Mouse (Mus musculus) G1E (cell line): Measurements from ENCODE around the gene Hsd17b1. TPM values are rescaled to one million over a fixed set of nuclear protein-coding genes. Genes with fewer than 3 reads are reported as not detected.

ENCODE experiments used
- ATAC-seq: 2 replicates; pipeline ENCODE4 v1.8.0; 2016; ENCODE audit warnings: mild to moderate bottlenecking; ENCODE audit not compliant: insufficient number of reproducible peaks, poor library complexity, low FRiP score, severe bottlenecking; ENCODE audit errors: extremely low read depth
- DNase-seq: peaks from one replicate; pipeline ENCODE4 v3.0.0; 2012; ENCODE audit warnings: low spot score
- H3K27me3 ChIP-seq: 2 replicates; pipeline ENCODE4 v1.6.1; 2012; ENCODE audit warnings: mild to moderate bottlenecking, low read length, inconsistent platforms; ENCODE audit not compliant: insufficient read depth
- H3K36me3 ChIP-seq: replicated peaks from 2 replicates; pipeline ENCODE3; 2012; ENCODE audit warnings: mild to moderate bottlenecking, inconsistent platforms
- H3K4me1 ChIP-seq: 2 replicates; pipeline ENCODE4 v1.6.1; 2012; ENCODE audit warnings: low read depth, low read length, inconsistent platforms, mixed read lengths; ENCODE audit not compliant: insufficient read depth
- H3K4me3 ChIP-seq: 2 replicates; pipeline ENCODE4 v1.5.1; 2012; ENCODE audit warnings: low read depth, mild to moderate bottlenecking, inconsistent platforms, low read length, moderate library complexity, mixed read lengths
- H3K9me3 ChIP-seq: replicated peaks from 2 replicates; pipeline ENCODE4 v1.6.1; 2012; ENCODE audit warnings: inconsistent platforms
- CTCF ChIP-seq: IDR thresholded peaks from 2 replicates; pipeline ENCODE4 v1.5.1; 2012; ENCODE audit warnings: low read depth, low read length, inconsistent platforms, mixed read lengths
- GATA1 ChIP-seq: IDR thresholded peaks from 2 replicates; pipeline ENCODE4 v1.6.1; 2012; ENCODE audit warnings: borderline replicate concordance, low read length, inconsistent platforms, mixed read lengths
- GATA2 ChIP-seq: IDR thresholded peaks from 2 replicates; pipeline ENCODE4 v1.6.1; 2012; ENCODE audit warnings: low read depth, low read length, inconsistent platforms, borderline replicate concordance
- POLR2AphosphoS5 ChIP-seq: IDR thresholded peaks from 2 replicates; pipeline ENCODE4 v1.6.1; 2012; ENCODE audit warnings: low read depth, low read length, inconsistent platforms; ENCODE audit not compliant: insufficient replicate concordance
- TAL1 ChIP-seq: conservative IDR thresholded peaks from 2 replicates; pipeline ENCODE4 v1.6.1; 2012; ENCODE audit warnings: low read depth, low read length, inconsistent platforms, mixed read lengths
- polyA plus RNA-seq: library from polyadenylated mRNA; stranded (reverse); fragments of >175 nt; gene quantifications from 2 replicates; pipeline ENCODE4 v1.2.3, GENCODE M21; 2012
- total RNA-seq, 2 experiments: library from RNA; stranded (forward) in 1 of 2; stranded (reverse) in 1 of 2; fragments of 200-1000 nt in 1 of 2; fragments of >200 nt in 1 of 2; fragmentation: Nextera tagmentation in 1 of 2; gene quantifications; 2 replicates each; pipeline ENCODE4 v1.2.3; 2014 to 2017

The Hsd17b1 gene
- total and polyA plus RNA-seq, 3 experiments, result 0.20 to 0.44 TPM; not detected in 1

DNA sequence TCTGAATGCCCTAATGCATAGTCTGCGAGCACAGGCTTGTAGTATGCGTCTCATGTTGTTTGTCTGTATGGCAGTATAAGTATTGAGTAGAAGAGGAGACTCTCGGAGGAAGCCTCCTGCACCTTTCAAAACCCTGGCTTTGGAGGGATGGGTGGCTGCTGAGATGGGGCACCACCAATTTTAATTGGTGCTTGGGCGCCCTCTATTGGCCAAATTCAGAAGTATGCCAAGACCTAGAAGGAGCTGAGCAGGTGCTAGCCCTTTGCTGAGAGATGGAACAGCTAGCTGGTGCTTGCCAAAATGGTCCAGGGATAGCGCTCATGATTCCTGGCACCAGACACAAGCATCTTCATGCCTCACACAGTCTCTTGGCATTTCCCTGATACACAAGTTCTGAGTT lies 20.4 kb upstream of the Hsd17b1 start:
- no peak for ATAC-seq
- Histone ChIP-seq H3K36me3 (peaks cover 97% of the 10 kb centered on the region), H3K9me3 (no peaks in the 10 kb centered on the region; the same call in 1 of the 2 replicates), H3K4me1 (peaks cover 47% of the 10 kb centered on the region), H3K27me3 (no peaks in the 10 kb centered on the region), H3K4me3 (no peak overlapping the region)
- TF ChIP-seq POLR2AphosphoS5 (no peak), CTCF (peak; percentile 39; the same call in 1 of the 2 replicates), GATA1 (no peak)
- DNase-seq, result peak; percentile 67

DNA sequence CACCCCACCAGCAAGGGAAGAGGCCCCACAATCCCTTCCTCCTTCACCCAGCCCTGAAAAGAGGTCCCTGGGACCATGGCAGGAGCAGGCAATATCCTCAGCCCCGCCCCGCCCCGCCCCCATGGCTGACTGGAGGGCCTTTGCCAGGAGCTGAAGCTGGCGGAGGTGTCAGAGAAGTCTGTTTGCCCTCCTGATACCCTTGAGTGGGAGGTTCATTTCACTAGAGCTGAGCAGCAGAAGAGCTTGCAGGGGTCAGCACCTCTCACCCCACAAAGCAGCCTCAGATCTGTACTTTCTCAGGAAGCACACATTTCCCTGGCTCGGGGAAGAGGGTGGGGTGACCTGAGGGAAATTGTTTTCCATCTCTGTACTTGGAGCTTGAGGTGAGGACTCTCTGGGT lies 19.5 kb upstream of the Hsd17b1 start:
- Histone ChIP-seq H3K27me3 (no peaks in the 10 kb centered on the region), H3K9me3 (no peaks in the 10 kb centered on the region; the same call in 1 of the 2 replicates), H3K36me3 (peaks cover 97% of the 10 kb centered on the region), H3K4me3 (no peak overlapping the region), H3K4me1 (peaks cover 51% of the 10 kb centered on the region)
- ATAC-seq, result no peak
- TF ChIP-seq POLR2AphosphoS5 (no peak), GATA2 (no peak)
- no peak for DNase-seq

DNA sequence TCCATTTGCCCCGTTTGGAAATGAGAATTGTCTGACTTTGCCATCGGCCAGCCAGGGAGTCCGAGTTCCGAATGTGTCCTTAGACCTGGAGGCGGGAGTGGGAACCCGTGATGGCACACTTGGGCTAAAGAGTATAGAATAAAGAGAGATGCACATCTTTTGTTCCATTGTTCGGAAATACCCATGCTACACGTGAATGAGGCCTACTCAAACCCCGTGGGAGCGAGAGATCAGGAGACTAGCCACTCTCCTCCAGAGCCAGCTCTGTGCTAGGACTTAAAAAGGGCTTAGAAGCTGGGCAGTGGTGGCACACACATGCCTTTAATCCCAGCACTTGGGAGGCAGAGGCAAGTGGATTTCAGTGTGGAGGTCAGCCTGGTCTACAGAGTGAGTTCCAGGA lies 18.7 kb upstream of the Hsd17b1 start:
- DNase-seq (no peak), ATAC-seq (no peak)
- Histone ChIP-seq H3K4me1 (peaks cover 58% of the 10 kb centered on the region), H3K27me3 (no peaks in the 10 kb centered on the region), H3K36me3 (peaks cover 90% of the 10 kb centered on the region), H3K9me3 (no peaks in the 10 kb centered on the region), H3K4me3 (no peak overlapping the region)
- no peak for TF ChIP-seq TAL1
- TF ChIP-seq GATA2, result no peak
- no peak for TF ChIP-seq CTCF
- no peak for TF ChIP-seq POLR2AphosphoS5
- no peak for TF ChIP-seq GATA1

DNA sequence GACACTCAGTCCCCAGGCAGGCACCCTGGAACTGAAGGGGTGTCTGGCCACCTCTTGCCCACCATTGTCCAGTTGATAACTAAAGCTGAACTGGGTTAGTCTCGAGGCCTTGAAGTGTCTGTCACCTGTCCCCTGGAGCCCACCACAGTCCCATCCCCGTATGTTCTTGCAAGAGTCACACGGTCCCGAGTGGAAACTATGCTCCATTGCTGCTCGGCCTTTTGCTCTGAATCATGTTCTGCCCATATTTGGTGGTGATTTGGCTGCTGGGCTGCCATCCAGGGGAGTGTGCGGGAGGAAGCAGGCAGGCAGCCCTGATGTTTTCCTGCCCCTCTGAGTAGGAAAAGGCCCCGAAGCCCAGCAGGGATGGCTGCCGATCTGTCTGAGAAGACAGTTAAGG lies 18.1 kb upstream of the Hsd17b1 start:
- DNase-seq (no peak), ATAC-seq (no peak)
- H3K36me3 ChIP-seq, result peaks cover 85% of the 10 kb centered on the region
- H3K4me1 ChIP-seq, result peaks cover 59% of the 10 kb centered on the region
- H3K9me3 ChIP-seq, result no peaks in the 10 kb centered on the region
- TF ChIP-seq GATA2 (no peak), CTCF (no peak), POLR2AphosphoS5 (no peak), GATA1 (no peak), TAL1 (no peak)
- H3K27me3 ChIP-seq, result no peaks in the 10 kb centered on the region
- H3K4me3 ChIP-seq, result no peak overlapping the region

DNA sequence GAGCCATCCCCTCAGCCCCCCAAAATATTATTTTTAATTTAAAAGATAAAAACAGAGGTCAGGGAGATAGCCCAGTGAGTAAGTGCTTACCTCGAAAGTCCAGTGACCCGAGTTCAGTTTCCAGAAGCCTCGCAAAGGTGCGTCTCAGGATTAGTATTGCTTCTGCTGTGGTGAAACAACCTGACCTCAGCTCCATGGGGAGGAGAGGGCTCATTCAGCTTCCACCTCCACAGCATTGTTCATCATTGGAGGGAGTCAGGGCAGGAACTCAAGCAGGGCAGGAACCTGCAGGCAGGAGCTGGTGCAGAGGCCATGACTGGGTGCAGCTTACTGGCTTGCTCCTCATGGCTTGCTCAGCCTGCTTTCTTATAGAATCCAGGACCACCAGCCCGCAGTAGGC lies 17.2 kb upstream of the Hsd17b1 start:
- no peak for ATAC-seq
- TF ChIP-seq CTCF, result no peak
- TF ChIP-seq TAL1, result no peak
- no peak for TF ChIP-seq GATA1
- no peak for TF ChIP-seq GATA2
- no peak for TF ChIP-seq POLR2AphosphoS5
- H3K4me1 ChIP-seq, result peaks cover 59% of the 10 kb centered on the region

DNA sequence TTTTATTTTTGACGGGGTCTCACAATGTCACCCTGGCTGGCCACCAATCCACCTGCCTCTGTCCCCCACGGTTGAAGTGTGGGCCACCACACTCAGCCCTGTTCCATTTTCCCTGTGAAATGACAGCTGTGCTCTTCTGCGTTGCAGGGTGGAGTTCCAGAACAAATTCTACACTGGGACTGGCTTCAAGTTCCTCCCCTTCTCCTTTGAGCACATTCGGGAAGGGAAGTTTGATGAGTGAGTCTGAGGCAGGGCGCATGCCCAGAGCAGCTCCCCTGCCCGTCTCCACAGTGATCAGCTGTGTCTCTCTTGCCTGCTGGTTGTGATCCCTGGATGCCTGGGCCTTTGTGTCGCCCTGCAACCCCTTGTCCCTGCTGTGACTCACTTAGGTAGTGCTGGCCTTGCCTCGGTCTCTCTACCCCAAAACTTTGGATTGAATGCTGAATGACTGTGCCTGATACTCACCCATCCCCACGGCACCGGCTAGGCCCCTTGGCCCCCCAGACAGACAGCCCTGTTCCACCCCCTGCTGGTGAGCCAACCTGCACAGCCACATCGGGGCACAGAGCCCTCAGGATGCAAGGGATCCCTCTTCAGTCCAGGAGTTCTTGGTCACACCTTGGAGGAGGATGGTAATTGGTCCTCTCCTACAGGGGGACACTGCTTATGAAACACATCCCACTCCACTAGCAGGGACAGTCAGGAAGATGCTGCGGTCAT lies 15.9 kb upstream of the Hsd17b1 start:
- ATAC-seq (no peak), DNase-seq (no peak)
- Histone ChIP-seq H3K9me3 (no peaks in the 10 kb centered on the region), H3K4me1 (peaks cover 68% of the 10 kb centered on the region), H3K4me3 (peak overlapping the region; percentile 64; the same call in 1 of the 2 replicates), H3K36me3 (peaks cover 65% of the 10 kb centered on the region), H3K27me3 (no peaks in the 10 kb centered on the region)
- no peak for TF ChIP-seq TAL1
- TF ChIP-seq GATA1, result no peak
- no peak for TF ChIP-seq GATA2
- no peak for TF ChIP-seq CTCF
- TF ChIP-seq POLR2AphosphoS5, result no peak

More for the DNA sequence above, 17.2 kb upstream of the Hsd17b1 start:
- Histone ChIP-seq H3K9me3 (no peaks in the 10 kb centered on the region), H3K27me3 (no peaks in the 10 kb centered on the region), H3K36me3 (peaks cover 78% of the 10 kb centered on the region), H3K4me3 (no peak overlapping the region)
- DNase-seq, result no peak
